Mouse (Mus musculus) cerebellum, adult 9-10 months (tissue): ENCODE measurements around the gene Smc1b.

Experiments
- DNase-seq: peaks from one replicate; pipeline ENCODE4 v3.0.0; 2022

Smc1b gene

GRCm38 (mm10) chr15:85015771-85016170, 116.0 kb downstream of the Smc1b start:
- DNase-seq: no peak
